Mouse (Mus musculus) myocyte (in vitro differentiated cells): ENCODE results near the gene Washc2. TPM values are rescaled to one million over a fixed set of nuclear protein-coding genes. Genes with fewer than 3 reads are reported as not detected.
A peak's percentile ranks its signal among the peaks of the same experiment; 100 is the strongest.

Experiments used
- H3K27me3 ChIP-seq: one replicate; pipeline ENCODE4 v1.6.1; 2011; ENCODE audit not compliant: control insufficient read depth, insufficient read depth, insufficient read length
- H3K36me3 ChIP-seq: one replicate; pipeline ENCODE4 v1.6.1; 2011; ENCODE audit not compliant: control insufficient read depth, insufficient read depth
- H3K4me2 ChIP-seq: one replicate; pipeline ENCODE4 v1.6.1; 2011; ENCODE audit warnings: low read depth, control low read depth
- H3K4me3 ChIP-seq: one replicate; pipeline ENCODE4 v1.5.1; 2011; ENCODE audit warnings: mild to moderate bottlenecking, control low read depth, moderate library complexity
- H3K79me2 ChIP-seq: one replicate; pipeline ENCODE4 v1.6.1; 2011; ENCODE audit not compliant: control insufficient read depth, insufficient read depth
- H3ac ChIP-seq: one replicate; pipeline ENCODE4 v1.6.1; 2011; ENCODE audit not compliant: control insufficient read depth, insufficient read length
- CEBPB ChIP-seq: IDR thresholded peaks from 2 replicates; pipeline ENCODE4 v1.6.1; 2011; ENCODE audit warnings: mild to moderate bottlenecking, moderate library complexity; ENCODE audit not compliant: poor library complexity, insufficient read depth, severe bottlenecking
- E2F4 ChIP-seq: IDR thresholded peaks from one replicate; pipeline ENCODE4 v1.6.1; 2011; ENCODE audit warnings: mild to moderate bottlenecking, control low read depth, moderate library complexity; ENCODE audit not compliant: insufficient read depth
- MAX ChIP-seq: IDR thresholded peaks from one replicate; pipeline ENCODE4 v1.6.1; 2011; ENCODE audit warnings: low read depth, mild to moderate bottlenecking, control low read depth
- MYOD1 ChIP-seq, 3 experiments: IDR thresholded peaks; one replicate each; pipeline ENCODE4 v1.6.1; 2011; ENCODE audit warnings: control low read depth in 2 of 3, low read depth in 2 of 3, mild to moderate bottlenecking in 2 of 3, moderate library complexity in 1 of 3; ENCODE audit not compliant: insufficient read length in 2 of 3, control insufficient read depth in 1 of 3
- MYOG ChIP-seq, 3 experiments: IDR thresholded peaks; one replicate each; pipeline ENCODE4 v1.6.1; 2011; ENCODE audit warnings: control low read depth in 2 of 3, low read depth in 2 of 3, mild to moderate bottlenecking in 2 of 3; ENCODE audit not compliant: insufficient read length in 2 of 3, control insufficient read depth in 1 of 3, insufficient read depth in 1 of 3
- POLR2A ChIP-seq: IDR thresholded peaks from one replicate; pipeline ENCODE4 v1.6.1; 2011; ENCODE audit warnings: low read depth, mild to moderate bottlenecking, control low read depth, moderate library complexity; ENCODE audit not compliant: insufficient read length
- POLR2AphosphoS2 ChIP-seq: IDR thresholded peaks from one replicate; pipeline ENCODE4 v1.6.1; 2011; ENCODE audit warnings: low read depth, control low read depth; ENCODE audit not compliant: insufficient read length
- REST ChIP-seq: IDR thresholded peaks from one replicate; pipeline ENCODE4 v1.6.1; 2011; ENCODE audit warnings: mild to moderate bottlenecking, control low read depth, moderate library complexity; ENCODE audit not compliant: insufficient read depth, insufficient read length
- SRF ChIP-seq: IDR thresholded peaks from one replicate; pipeline ENCODE4 v1.6.1; 2011; ENCODE audit warnings: low read depth; ENCODE audit not compliant: control insufficient read depth, insufficient read length
- TCF12 ChIP-seq: IDR thresholded peaks from one replicate; pipeline ENCODE4 v1.6.1; 2011; ENCODE audit warnings: mild to moderate bottlenecking, control low read depth; ENCODE audit not compliant: poor library complexity, insufficient read depth, severe bottlenecking
- TCF3 ChIP-seq: IDR thresholded peaks from one replicate; pipeline ENCODE4 v1.6.1; 2011; ENCODE audit warnings: low read depth, control low read depth; ENCODE audit not compliant: insufficient read length
- USF1 ChIP-seq: IDR thresholded peaks from one replicate; pipeline ENCODE4 v1.6.1; 2011; ENCODE audit warnings: low read depth, mild to moderate bottlenecking, control low read depth, moderate library complexity
- polyA plus RNA-seq: library from polyadenylated mRNA; unstranded; fragments of >200 nt; fragmentation: generic; extraction: Trizol; gene quantifications from one replicate; pipeline ENCODE4 v1.2.1, GENCODE M21; 2012; ENCODE audit warnings: missing spikeins

Gene Washc2
- polyA plus RNA-seq, 1 experiment, result 22.6 TPM

GRCm38 (mm10) chr6:116183509-116183908 is 24.3 kb upstream of the Washc2 start:
- H3ac ChIP-seq, result no peak overlapping the region
- no peaks in the 10 kb centered on the region for H3K27me3 ChIP-seq
- TF ChIP-seq POLR2AphosphoS2, result no peak
- TF ChIP-seq REST, result no peak
- TF ChIP-seq MAX, result no peak
- TF ChIP-seq TCF3, result no peak
- no peak for TF ChIP-seq TCF12
- TF ChIP-seq SRF, result no peak
- no peak for TF ChIP-seq MYOD1 (IDR thresholded peaks at IDR 0.05; ENCODE audit: control insufficient read depth in 1 of 3, insufficient read length in 2 of 3, low read depth in 2 of 3)
- no peak for TF ChIP-seq MYOG (IDR thresholded peaks at IDR 0.05; ENCODE audit: control insufficient read depth in 1 of 3, insufficient read depth in 1 of 3, insufficient read length in 2 of 3, low read depth in 2 of 3)
- no peak for TF ChIP-seq USF1
- peaks cover 57% of the 10 kb centered on the region for H3K79me2 ChIP-seq
- H3K4me3 ChIP-seq, result no peak overlapping the region
- no peak overlapping the region for H3K4me2 ChIP-seq
- H3K36me3 ChIP-seq, result peaks cover 3% of the 10 kb centered on the region

DNA sequence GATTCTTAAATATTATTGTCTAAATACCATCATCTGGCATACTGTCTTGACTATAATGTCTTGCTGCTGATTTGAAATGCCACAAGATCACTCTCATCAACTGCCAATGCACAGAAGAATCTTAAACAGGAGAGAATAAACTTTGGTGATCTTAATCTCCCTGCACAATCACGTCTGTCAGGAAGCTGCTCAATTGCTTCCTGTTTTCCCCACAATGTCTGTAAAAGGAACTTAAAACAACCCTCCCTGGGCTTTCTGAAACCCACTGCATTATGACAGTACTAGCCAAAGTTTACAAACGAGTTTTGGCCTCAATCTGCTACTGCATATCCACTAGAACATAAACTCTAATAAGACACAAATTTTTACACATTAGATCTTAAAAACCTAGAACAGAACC is 21.4 kb upstream of the Washc2 start:
- H3K36me3 ChIP-seq, result no peaks in the 10 kb centered on the region
- TF ChIP-seq SRF, result no peak
- TF ChIP-seq MAX, result no peak
- TF ChIP-seq USF1, result no peak
- TF ChIP-seq E2F4, result no peak
- TF ChIP-seq POLR2A, result no peak
- no peak for TF ChIP-seq TCF12
- no peak for TF ChIP-seq POLR2AphosphoS2
- no peak for TF ChIP-seq CEBPB
- TF ChIP-seq MYOG (IDR thresholded peaks at IDR 0.05; ENCODE audit: control insufficient read depth in 1 of 3, insufficient read depth in 1 of 3, insufficient read length in 2 of 3, low read depth in 2 of 3), result no peak
- no peak for TF ChIP-seq TCF3
- TF ChIP-seq MYOD1 (IDR thresholded peaks at IDR 0.05; ENCODE audit: control insufficient read depth in 1 of 3, insufficient read length in 2 of 3, low read depth in 2 of 3), result no peak
- no peak for TF ChIP-seq REST

DNA sequence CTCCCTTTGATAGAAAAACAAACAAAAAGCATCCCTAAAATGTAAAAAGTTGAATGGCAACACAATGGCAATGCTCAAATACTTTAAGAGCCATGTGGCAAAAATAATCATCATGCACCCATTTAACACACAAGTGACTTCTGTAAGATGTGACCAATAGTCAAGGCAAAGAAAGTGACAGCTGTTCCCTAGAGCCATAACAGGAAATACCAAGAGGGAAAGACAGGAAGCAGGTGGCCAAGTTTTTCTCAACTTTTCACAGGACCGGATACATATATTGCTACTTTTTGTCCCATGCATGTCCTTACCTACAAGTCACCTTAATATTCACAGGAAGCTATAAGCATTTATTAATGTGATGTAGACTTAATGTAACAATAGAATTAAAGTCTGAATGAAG is 18.4 kb upstream of the Washc2 start:
- TF ChIP-seq CEBPB, result no peak
- TF ChIP-seq MYOG (IDR thresholded peaks at IDR 0.05; ENCODE audit: control insufficient read depth in 1 of 3, insufficient read depth in 1 of 3, insufficient read length in 2 of 3, low read depth in 2 of 3), result peak in 1 of 3 experiments; percentile 70
- no peak for TF ChIP-seq TCF12
- peak in 2 of 3 experiments; percentile 52 to 59 for TF ChIP-seq MYOD1 (IDR thresholded peaks at IDR 0.05; ENCODE audit: control insufficient read depth in 1 of 3, insufficient read length in 2 of 3, low read depth in 2 of 3)
- H3K27me3 ChIP-seq, result no peaks in the 10 kb centered on the region
- no peak overlapping the region for H3ac ChIP-seq
- peak overlapping the region; percentile 50 for H3K4me2 ChIP-seq
- H3K36me3 ChIP-seq, result no peaks in the 10 kb centered on the region
- H3K4me3 ChIP-seq, result no peak overlapping the region
- H3K79me2 ChIP-seq, result peaks cover 66% of the 10 kb centered on the region

More for the DNA sequence above, 21.4 kb upstream of the Washc2 start:
- Histone ChIP-seq H3K79me2 (peaks cover 71% of the 10 kb centered on the region), H3K4me2 (no peak overlapping the region), H3K27me3 (no peaks in the 10 kb centered on the region), H3ac (no peak overlapping the region), H3K4me3 (no peak overlapping the region)

DNA sequence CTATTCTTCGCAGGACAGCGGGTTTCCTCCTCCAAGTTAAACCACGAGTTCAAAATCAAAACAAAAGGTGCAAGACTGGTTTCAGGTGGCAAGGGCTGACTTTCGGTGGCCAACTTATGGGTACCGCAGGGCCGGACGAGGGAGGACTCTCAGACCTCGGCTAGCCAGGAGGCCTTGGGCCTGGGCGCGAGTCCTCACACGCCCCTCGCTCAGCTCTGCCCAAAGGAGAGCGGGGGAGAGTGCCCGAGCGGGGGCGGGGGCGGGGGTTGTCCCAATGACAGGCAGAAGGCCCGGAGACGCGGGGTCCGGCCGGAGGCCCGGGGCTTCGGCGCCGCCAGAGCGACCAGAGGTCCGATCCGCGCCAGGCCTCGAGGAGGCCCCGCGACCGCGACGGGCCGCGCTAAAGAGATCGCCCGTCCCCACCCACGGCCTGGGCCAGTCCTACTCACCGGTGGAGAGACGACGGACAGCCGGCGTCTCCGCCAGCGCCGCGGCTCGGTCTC is 15.0 kb upstream of the Washc2 start:
- Histone ChIP-seq H3K79me2 (peaks cover 40% of the 10 kb centered on the region), H3K36me3 (no peaks in the 10 kb centered on the region), H3K4me3 (peak overlapping the region; percentile 59), H3ac (peak overlapping the region; percentile 68), H3K4me2 (peak overlapping the region; percentile 88), H3K27me3 (no peaks in the 10 kb centered on the region)
- TF ChIP-seq POLR2A (no peak), TCF3 (no peak), MYOD1 (IDR thresholded peaks at IDR 0.05; ENCODE audit: control insufficient read depth in 1 of 3, insufficient read length in 2 of 3, low read depth in 2 of 3) (peak in 1 of 3 experiments; percentile 35), MYOG (IDR thresholded peaks at IDR 0.05; ENCODE audit: control insufficient read depth in 1 of 3, insufficient read depth in 1 of 3, insufficient read length in 2 of 3, low read depth in 2 of 3) (peak in 1 of 3 experiments; percentile 3)

- Histone ChIP-seq H3ac (peak within 1 kb of the TSS; percentile 68), H3K27me3 (no peaks in the 10 kb centered on the region), H3K36me3 (no peaks in the 10 kb centered on the region), H3K79me2 (peaks cover 33% of the 10 kb centered on the region), H3K4me2 (peak within 1 kb of the TSS; percentile 88), H3K4me3 (peak within 1 kb of the TSS; percentile 59)
- peak; percentile 90 for TF ChIP-seq POLR2AphosphoS2
- peak in 1 of 3 experiments; percentile 31 for TF ChIP-seq MYOG (IDR thresholded peaks at IDR 0.05; ENCODE audit: control insufficient read depth in 1 of 3, insufficient read depth in 1 of 3, insufficient read length in 2 of 3, low read depth in 2 of 3)
- TF ChIP-seq POLR2A, result peak; percentile 95
- peak; percentile 57 for TF ChIP-seq SRF
- no peak for TF ChIP-seq USF1
Measured at GRCm38 (mm10) chr6:116193394-116194393, 14.1 kb upstream of the Washc2 start, which contains the start of gene Tmcc1. Gene Tmcc1 (minus strand): TSS chr6:116193486.
